Mouse (Mus musculus): Measurements from ENCODE around the gene Soat1. TPM values are rescaled to one million over a fixed set of nuclear protein-coding genes. Genes with fewer than 3 reads are reported as not detected.
"Not testable (repeated sequence)": the region's sequence is repeated elsewhere in the genome, so short reads cannot be mapped to it uniquely, and the experiment has no call there.

Soat1 gene
- total RNA-seq (2021) = 10 to 100 TPM in 1 of 2 experiments, 1 to 10 TPM in 1; 8.2 to 11.9 TPM
- long read RNA-seq, experiment 1, full-length matches to known transcripts = 1 of 2 reads
- long read RNA-seq, experiment 1, partial matches to known transcripts = 0 of 2 reads
- long read RNA-seq, experiment 1, other reads (novel, unspliced or antisense) = 1 of 2 reads
- long read RNA-seq, experiment 2 = 0 reads

DNA sequence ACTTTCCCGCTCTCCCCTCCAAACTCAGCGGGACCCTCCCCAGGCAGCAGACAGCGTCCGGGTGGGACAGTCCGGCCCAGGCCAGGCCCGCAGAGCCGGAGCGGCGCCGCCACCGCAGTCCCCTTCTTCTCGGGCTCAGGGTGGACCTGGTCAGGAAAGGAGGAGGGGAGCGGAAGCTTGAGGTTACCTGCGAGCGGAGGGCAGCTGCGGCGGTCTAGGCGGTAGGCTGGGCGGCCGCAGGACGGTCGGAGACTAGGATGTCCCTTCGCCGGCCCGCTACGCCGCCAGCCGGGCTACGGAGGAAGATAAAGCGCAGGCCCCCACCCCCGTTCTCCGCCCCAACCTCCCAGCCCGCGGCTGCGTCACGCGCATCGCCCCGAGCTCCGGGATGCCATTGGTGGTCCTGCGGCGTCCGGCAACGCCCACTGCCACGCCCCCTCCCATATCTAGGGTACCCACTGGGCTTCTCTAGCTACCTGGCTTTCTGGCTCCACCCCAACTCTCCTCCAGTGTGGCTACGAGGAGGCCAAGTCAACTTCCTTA, at the start of gene Soat1:
TSS of gene Soat1 (minus strand) at position 371 of the 543 bp plus-strand sequence.
- peak; percentile 87 to 92 for DNase-seq

DNA sequence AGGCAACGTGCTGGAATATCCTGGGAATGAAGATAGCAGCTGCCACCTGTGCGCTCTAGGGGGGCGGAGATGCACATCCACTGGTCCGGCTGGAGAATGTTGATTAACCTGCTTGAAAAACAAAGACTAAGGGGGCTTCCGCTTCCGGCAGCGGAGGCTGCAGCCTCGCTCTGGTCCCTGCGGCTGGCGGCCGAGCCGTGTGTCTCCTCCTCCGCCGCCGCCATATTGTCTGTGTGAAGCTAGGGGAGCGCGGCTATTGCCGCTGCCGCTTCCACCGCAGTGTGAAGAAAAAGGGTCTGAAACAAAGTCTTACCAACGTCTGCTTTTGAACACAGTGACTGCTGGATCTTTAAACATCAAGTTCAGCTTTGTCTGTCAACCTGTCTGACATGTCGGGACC, 49.7 kb upstream of the Soat1 start, which contains the start of gene Gm10031:
TSS of gene Gm10031 (plus strand) at position 171 of the 400 bp plus-strand sequence.
- DNase-seq = not testable (repeated sequence)

DNA sequence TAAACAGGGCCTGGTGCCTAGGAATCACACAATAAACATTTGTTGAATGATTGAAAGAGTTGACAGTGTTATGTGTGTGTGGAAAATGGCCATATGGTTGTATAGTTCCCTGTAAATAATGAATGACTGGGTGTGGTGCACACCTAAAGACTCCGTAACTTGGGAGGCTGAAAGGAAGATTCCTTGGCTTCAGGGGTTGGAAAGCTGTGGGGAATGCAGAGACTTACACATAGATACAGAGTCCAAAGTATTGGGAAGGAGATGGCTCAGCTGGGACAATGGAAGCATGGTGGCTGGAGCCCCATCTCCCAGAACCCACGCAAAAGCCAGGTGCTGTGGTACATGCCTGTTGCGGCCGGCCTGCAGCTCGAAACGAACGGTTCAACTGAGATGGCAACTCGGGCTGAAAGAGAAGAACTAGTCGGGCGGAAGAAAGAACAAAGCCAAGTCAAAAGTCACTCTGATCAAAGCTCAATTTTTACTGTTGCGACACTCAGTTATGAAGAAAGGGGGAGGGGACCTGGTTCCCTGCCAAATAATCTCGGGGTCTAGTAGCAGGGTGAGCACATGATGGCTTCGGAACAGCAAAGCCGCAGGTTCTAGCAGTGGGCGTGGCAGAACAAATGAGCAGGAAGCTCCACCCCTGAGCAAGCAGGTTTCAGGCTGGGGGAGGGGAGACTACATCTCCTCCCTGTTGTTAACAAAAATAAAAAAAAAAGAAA, 47.8 kb upstream of the Soat1 start:
- DNase-seq = peak in 1 of 2 experiments; percentile 4

DNA sequence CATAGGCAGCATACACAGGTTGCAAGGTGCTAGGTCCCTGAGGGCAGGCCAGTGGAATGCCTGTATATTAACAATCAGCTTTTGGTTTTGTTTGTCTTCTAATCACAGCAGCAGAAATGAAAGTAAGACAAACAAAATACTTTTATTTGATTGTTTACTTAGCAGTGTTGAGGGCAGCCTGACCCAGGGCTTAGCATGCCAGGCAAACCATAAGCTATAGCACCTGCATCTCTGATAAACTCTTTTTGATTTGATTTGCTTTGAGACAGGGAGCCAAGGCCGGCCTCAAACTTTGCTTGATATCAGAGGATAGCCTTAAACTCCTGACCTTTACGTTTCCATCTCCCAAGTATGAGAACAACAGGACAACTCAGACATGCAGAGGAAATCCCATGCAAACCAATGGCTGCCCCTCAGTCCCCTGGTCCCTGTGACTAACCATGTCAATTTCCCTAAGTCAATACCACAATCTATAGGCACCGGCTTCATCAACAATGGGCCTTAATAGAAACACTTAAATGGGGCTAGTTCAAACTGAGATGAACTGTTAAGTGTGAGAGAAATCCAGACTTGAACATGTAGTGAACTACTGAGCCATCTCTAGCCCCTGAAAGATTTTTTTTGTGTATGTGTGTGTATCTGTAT, 46.1 kb upstream of the Soat1 start:
- DNase-seq = no peak

DNA sequence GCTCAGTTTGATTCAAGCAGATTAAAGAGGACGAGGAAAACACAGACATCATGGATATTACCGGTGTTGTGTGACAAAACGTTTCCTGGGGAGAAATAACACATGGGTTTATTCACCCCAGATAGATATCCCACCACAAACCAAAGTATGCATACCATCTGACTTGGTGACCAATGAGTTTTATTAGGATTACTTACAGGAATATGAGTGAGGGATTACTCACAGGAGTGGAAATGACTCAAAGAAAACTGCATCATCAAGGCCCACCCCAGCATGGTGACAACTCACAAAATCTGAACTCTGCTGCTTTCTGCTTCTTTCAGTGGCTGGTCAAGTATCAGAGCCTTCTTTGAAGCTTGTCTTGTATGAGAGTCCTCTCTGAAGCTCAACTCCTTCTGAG, 33.6 kb upstream of the Soat1 start:
- no peak for DNase-seq

DNA sequence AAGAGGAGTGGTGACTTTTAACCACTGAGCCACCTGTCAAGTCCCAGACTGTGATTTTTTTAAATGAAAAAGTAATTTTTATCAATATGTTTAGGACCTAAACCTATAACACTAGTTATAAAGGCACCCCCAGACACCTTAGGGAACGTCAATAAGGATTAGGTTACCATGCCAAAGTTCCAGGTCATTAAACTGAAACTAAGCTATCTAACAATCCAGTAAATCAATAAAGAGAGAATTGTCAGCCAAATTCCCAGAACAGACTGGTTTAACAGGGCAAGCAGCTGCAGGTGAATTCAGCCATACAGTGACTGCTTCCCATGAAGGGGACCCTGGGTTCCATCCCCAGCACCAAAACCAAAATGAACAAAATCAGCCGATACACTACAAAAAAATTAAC, 31.8 kb upstream of the Soat1 start:
- DNase-seq = no peak

DNA sequence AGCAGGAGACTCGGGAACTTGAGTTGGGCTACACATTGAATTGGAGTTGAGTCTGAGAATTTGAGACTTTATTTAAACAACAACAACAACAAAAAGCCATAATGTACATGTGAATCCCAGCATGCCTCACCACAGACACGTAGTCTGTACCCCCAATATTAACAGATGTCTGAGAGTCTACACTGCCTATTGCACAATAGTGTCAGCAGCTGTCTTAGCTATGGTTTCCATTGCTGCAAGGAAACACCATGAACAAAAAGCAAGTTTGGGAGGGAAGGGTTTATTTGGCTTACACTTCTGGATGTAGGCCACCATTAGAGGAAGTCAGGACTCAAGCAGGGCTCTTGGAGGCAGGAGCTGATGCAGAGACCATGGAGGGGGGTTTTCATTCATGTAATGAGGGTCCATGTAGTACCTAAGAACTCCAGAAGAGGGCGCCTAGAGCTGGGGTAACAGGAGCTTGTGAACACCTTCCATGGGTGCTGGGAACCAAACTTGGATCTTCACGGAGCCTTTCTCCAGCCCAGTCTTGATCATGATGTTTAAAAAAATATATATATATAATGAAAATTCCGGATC, 30.9 kb upstream of the Soat1 start:
- DNase-seq = no peak

DNA sequence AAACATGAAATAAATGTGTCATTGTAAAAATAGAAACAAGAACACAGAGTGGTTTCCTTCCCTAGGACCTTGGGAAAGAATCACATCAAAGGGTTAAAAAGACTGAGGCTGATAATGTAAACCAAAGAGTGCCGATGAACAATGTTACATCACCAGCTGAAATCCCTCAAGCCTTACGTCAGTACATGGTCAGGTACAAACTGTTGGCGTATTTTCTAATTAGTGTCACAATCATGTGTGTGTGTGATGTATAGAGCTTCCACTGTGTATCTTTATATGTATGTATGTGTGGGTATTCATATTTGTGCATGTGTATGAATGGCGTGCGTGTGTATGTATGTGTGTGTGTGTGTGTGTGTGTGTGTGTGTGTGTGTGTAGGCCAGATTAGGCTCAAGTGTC, 22.8 kb upstream of the Soat1 start:
- no peak for DNase-seq

DNA sequence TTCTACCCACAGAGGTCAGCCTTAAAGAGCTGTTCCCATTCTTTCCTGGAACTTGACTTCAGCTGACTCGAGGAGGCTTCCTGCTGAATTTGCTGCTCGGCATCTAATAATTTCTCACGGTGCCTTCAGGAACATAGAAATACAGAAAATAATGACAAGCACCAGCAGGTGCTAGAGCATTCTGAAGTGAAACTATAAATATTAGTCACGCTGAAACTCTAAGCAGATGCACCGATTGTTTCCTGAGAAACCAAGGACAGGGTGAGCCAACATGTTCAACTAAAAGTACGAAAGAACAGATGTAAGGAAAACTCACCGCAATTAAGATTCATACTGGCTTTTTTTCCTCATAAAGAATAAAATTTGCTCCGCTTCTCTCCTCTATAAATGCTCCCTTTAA, 20.9 kb upstream of the Soat1 start:
- DNase-seq = no peak

DNA sequence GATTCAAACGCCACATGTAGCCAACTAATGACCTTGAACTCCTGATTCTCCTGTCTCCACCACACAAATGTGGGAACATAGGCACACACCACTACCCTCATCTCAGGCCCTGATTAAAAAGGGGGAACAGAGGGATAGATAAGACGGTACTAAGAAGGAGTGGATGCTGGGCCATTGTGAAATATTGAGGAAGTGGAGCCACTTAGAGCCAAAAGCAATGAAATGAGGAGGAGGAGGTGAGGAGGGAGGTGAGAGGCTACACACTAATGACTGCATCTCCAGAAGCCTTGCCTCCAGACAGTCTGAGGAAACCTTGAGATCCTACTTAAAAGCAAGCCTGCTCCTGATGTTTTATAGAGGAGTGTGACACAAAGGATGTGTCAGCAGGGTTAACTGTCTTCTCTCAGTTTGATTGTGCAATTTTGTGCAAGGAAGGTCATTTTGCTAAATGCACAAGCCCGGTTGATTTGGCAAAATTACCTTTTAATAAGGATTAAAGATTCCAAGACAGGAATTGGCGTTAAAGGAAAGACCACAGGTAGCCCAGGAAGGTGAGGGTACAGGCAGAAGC, 17.2 kb upstream of the Soat1 start:
- DNase-seq = no peak

DNA sequence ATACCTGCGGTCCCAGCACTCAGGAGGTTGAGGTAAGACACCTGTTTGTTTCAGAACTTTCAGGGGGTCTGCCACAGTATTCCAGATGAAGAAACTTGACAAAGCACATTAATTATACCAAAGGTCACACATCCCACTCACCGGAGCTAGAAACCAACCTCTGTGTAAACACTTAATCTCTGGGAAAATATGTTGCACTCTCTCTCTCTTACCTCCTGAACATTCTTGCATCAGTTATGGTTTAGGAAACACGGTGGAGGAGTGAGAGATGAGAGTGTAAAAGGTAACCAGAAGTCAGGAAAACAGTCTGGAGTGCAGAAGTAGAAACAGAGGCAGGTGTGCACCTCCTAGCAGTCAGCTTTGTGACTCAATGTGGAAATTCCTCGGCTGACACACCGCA, 13.9 kb upstream of the Soat1 start:
- DNase-seq = no peak

DNA sequence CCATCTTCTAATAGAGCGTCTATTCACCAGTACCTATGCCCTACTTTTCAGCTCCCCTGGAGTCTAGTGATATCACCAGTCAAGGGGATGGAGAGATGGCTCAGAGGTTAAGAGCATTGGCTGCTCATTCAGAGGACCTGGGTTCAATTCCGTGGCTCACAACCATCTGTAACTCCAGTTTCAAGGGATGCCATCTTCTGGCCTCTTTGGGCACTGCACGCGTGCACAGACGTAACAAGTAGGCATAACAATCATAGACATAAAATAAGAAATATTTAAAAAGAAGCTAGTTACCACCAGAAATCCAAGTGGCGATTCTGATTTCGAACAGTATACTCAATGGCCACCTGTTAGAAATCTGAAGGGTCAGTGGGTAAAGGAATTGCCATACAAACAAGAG, 13.4 kb upstream of the Soat1 start:
- DNase-seq = no peak

DNA sequence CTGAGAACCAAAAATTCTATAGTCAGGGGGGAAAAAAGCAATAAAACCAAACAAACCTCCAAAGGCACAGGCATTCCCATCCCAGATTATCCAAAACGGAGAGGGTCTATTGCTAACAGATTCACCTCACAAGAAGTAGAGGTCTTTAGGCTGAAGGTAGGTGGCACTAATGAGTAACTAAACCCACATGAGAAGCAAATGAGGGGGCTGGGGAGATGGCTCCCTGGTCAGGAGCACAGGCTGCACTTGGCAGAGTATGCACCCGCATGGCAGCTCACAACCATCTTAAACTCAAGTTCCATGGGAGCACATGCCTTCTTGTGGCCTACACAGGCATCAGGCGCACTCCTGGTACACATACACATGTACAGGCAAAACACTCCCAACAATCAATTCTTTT, 7.7 kb upstream of the Soat1 start:
- DNase-seq = no peak

DNA sequence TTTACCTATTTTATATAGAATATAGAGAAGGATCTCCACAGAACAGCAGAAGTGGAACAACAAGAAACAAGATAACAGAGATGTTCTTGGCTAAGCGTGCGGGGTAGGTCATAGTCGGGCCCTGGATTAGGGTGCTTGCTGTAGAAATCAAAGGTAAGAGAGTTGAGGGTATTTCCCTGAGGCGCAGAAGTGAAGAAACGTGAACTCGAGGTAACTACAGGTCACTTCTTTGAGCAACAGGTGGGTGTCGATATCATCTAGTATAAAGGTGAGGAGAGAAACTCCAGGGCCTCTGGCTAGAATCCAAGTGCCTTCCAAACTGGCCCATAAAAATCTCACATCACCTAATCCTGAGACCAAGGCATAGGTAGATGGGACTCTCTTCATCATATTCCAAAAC, 2.4 kb upstream of the Soat1 start:
- DNase-seq = no peak

DNA sequence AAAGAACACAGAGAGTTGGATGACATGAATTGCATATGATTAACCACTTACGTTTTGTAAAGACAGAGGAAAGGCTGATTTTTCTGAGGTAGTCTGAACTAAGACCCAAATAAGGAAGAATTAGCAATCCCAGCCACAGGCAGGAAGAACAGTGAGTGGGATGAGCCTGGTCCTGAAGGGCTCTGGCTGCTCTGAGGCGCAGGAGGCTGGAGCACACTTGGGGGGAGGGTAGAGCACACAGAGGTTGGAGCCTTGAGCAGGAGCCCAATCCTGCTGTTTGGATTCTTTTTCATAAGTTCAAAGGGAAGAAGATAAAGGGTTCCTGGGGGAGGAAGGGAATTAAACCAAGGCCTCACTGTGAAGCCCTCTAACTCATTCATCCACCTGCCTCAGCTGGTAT, 1.9 kb upstream of the Soat1 start:
- DNase-seq = no peak

DNA sequence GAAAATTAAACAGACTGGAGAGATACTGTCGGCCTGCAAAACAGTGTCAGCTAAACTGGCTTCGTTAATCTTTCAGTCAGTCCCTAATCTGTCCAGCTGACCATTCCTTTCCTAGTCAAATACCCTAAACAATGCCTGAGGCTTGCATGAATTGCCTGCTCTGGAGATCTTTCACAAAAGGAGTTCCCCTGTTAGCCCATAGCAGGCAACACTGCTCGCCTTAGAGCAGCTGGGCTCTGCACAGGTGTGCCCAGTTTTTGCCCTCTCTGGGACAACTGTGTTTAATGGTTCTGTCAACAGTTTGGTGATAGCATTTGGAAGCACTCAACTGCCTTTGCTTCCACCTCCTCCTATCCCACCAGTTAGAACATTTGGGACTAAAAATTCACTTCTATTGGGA, 723 bp upstream of the Soat1 start:
- DNase-seq = no peak

DNA sequence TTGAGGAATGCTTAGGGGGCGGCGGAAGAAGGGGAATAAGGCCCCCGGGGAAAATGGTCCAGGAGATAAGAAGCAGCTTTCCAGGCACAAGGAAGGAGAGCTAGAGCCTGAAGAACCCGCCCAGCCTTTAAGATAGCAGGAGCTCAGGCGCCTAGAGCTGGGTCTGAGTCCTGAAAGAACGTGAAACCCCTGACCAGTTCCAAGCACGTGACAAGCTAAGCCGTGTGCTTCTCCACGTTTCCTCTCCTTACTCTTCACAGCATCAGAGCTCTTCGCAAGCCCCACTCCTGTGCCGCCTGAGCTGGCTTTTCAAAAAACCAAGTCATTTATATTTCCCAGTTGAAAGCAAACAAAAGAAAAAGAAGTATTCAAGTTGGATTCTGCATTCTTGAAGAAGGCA, 1.1 kb downstream of the Soat1 start:
- peak; percentile 57 to 61 for DNase-seq

DNA sequence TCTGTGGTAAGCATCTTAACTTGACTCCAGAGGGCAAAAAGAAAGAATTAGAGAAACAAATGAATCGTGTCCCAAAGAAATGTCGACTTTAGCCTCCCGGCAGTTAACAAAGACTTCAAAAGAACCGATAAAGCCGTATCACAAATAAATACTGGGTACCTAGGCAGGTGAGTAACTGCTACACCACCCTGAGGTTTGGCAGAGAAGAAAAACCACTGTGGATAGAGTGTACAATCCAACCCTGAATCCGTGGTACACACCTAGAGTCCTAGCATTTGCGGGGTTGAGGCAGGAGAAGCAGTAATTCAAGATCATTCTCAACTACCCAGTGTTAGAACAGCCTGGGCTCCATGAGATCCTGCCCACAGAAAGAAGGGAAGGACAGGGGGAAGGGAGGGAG, 2.2 kb downstream of the Soat1 start:
- DNase-seq = no peak

DNA sequence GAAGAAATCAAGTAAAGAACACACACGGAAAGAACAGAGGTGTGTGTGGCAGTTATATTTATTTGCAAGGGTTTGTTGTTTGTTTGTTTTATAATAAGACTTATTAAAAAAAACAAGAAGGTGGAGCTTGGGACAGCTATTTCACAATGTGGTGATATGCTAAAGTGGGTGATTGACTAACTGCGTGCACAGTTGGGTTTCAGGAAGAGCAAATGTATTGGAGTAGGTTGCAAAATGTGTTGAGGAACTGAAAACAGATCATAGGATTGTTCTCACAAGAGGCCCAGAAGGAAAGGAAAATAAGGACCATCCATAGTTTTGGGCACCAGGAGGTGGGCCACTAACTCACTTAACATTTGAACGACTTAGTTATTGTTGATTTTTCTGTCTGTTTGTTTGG, 3.1 kb downstream of the Soat1 start:
- no peak for DNase-seq

DNA sequence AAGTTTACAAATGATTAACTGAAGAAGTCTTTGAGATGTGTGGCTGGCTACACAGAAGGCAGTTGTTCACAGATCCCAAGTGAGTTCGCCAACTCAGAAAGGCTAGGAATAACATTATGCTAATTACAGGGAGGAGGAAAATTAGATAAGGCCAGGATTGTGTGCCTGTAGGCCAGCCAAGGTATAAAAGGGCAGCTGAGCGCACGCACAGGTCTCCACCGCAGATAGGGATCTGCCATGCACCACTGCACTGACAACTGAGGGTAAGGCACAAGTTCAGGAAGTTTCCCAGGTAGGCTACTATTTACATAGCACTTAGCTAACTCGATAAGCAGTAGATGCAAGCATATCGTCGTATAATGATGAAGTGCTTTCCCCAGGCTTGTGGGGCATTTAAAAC, 3.6 kb downstream of the Soat1 start:
- no peak for DNase-seq

DNA sequence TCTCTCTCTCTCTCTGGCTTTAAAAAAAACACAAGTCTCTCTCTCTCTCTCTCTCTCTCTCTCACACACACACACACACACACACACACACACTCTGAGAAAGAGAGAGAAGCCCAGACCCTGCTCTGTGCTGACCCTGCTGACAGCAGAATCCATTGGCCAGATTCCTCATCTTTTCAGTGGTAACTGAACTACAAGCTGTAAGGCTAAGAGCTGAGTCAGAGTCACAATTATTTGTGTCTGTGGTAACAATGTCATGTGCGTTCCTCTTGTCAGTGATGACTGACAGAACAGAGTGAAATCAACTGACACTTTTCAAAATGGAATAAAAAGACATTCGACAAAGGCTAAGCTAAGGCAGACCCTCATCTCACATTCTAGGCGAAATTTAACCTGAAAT, 5.6 kb downstream of the Soat1 start:
- DNase-seq = no peak

DNA sequence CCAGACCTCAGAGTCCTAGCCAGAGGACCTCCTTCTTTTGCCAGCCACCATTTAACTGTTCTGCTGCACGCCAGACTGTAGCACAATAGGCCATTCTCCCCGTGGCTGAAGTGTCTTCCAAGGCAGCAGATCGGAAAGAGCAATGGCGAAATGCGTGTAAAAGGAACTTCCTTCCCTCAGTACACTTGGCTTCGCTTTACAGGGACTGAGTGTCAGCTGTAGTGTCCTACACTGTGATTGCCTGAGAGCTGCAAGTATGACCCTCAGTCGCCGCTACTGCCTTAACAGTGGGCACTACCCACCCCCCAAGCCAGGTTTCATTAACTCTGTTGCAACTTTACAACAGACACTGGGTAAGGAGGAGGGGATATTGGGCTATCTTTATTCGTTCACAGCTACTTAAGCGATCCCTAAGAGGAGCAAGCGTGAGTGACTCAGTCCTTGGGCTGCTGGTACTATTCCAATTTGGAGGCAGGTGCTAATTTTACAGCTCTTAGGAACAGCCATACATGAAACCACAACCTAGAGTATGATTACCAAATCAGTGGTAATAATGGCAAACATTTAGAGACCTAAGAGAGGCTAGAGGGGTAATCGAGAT, 6.4 kb downstream of the Soat1 start:
- peak in 1 of 2 experiments; percentile 15 for DNase-seq

Measured in heart, adult 18-20 months (tissue).